Mouse (Mus musculus): ENCODE measurements at regions not wholly inside any gene's neighbourhood (a gene's known extent, or its start where the extent isn't known, plus 50 kb on each side); places are given as distances from the start of the nearest gene placed in this dataset.

GRCm38 (mm10) chr1:194032603-194033002 is 585.4 kb upstream of the Plxna2 start:
- no peak overlapping the region for H3K27ac ChIP-seq
- DNase-seq = no peak
- intact Hi-C loops (cut with DNase I) = no loop called here
- TF ChIP-seq POLR2A (IDR thresholded peaks at IDR 0.05; ENCODE audit: insufficient read depth, low read depth, low read length) (no peak), CTCF (IDR thresholded peaks at IDR 0.05) (no peak), EP300 (IDR thresholded peaks at IDR 0.05; ENCODE audit: insufficient read depth, low read depth, low read length) (no peak)
- H3K4me3 ChIP-seq = no peak overlapping the region
- no peaks in the 10 kb centered on the region for H3K36me3 ChIP-seq (ENCODE audit: control insufficient read depth, insufficient read depth, low read length)
- no peaks in the 10 kb centered on the region for H3K4me1 ChIP-seq (ENCODE audit: control insufficient read depth, insufficient read depth, low read length)
- H3K9ac ChIP-seq (ENCODE audit: low read depth, low read length) = no peak overlapping the region
- no peaks in the 10 kb centered on the region for H3K27me3 ChIP-seq (ENCODE audit: control insufficient read depth, insufficient read depth, low read length)
- 96% methylated on average over 1 of the region's 1 CpGs for WGBS
- no peaks in the 10 kb centered on the region for H3K79me2 ChIP-seq (replicated peaks; ENCODE audit: control insufficient read depth, insufficient read depth, low read length)

GRCm38 (mm10) chr1:194030651-194031228 is 587.3 kb upstream of the Plxna2 start:
- intact Hi-C loops (cut with DNase I) = no loop called here
- TF ChIP-seq EP300 (IDR thresholded peaks at IDR 0.05; ENCODE audit: insufficient read depth, low read depth, low read length) = no peak
- no peak for TF ChIP-seq CTCF (IDR thresholded peaks at IDR 0.05)
- Histone ChIP-seq H3K27me3 (ENCODE audit: control insufficient read depth, insufficient read depth, low read length) (no peaks in the 10 kb centered on the region), H3K4me1 (ENCODE audit: control insufficient read depth, insufficient read depth, low read length) (no peaks in the 10 kb centered on the region), H3K36me3 (ENCODE audit: control insufficient read depth, insufficient read depth, low read length) (no peaks in the 10 kb centered on the region), H3K79me2 (replicated peaks; ENCODE audit: control insufficient read depth, insufficient read depth, low read length) (no peaks in the 10 kb centered on the region), H3K27ac (no peak overlapping the region), H3K9ac (ENCODE audit: low read depth, low read length) (no peak overlapping the region), H3K4me3 (no peak overlapping the region)
- no peak for DNase-seq
- 73% methylated on average over 3 of the region's 3 CpGs for WGBS

- Histone ChIP-seq H3K4me1 (ENCODE audit: control insufficient read depth, insufficient read depth, low read length) (no peaks in the 10 kb centered on the region), H3K9ac (ENCODE audit: low read depth, low read length) (no peak overlapping the region), H3K4me3 (no peak overlapping the region), H3K27me3 (ENCODE audit: control insufficient read depth, insufficient read depth, low read length) (no peaks in the 10 kb centered on the region), H3K79me2 (replicated peaks; ENCODE audit: control insufficient read depth, insufficient read depth, low read length) (no peaks in the 10 kb centered on the region), H3K27ac (no peak overlapping the region), H3K36me3 (ENCODE audit: control insufficient read depth, insufficient read depth, low read length) (no peaks in the 10 kb centered on the region)
- intact Hi-C loops (cut with DNase I) = no loop called here
- 66% methylated on average over 7 of the region's 7 CpGs for WGBS
- no peak for TF ChIP-seq CTCF (IDR thresholded peaks at IDR 0.05)
- TF ChIP-seq EP300 (IDR thresholded peaks at IDR 0.05; ENCODE audit: insufficient read depth, low read depth, low read length) = no peak
- TF ChIP-seq POLR2A (IDR thresholded peaks at IDR 0.05; ENCODE audit: insufficient read depth, low read depth, low read length) = no peak
- DNase-seq = no peak
These were observed 590.9 kb upstream of the Plxna2 start for GRCm38 (mm10) chr1:194026958-194027692.

GRCm38 (mm10) chr1:194026213-194026612 is 591.8 kb upstream of the Plxna2 start:
- WGBS = 33% methylated on average over 2 of the region's 2 CpGs

GRCm38 (mm10) chr1:194019282-194019681 is 598.7 kb upstream of the Plxna2 start:
- TF ChIP-seq POLR2A (IDR thresholded peaks at IDR 0.05; ENCODE audit: insufficient read depth, low read depth, low read length) (no peak), EP300 (IDR thresholded peaks at IDR 0.05; ENCODE audit: insufficient read depth, low read depth, low read length) (no peak), CTCF (IDR thresholded peaks at IDR 0.05) (no peak)
- H3K9ac ChIP-seq (ENCODE audit: low read depth, low read length) = no peak overlapping the region
- H3K79me2 ChIP-seq (replicated peaks; ENCODE audit: control insufficient read depth, insufficient read depth, low read length) = no peaks in the 10 kb centered on the region
- H3K36me3 ChIP-seq (ENCODE audit: control insufficient read depth, insufficient read depth, low read length) = no peaks in the 10 kb centered on the region
- no peak for DNase-seq
- no peaks in the 10 kb centered on the region for H3K4me1 ChIP-seq (ENCODE audit: control insufficient read depth, insufficient read depth, low read length)
- H3K4me3 ChIP-seq = no peak overlapping the region
- intact Hi-C loops (cut with DNase I) = no loop called here
- no peaks in the 10 kb centered on the region for H3K27me3 ChIP-seq (ENCODE audit: control insufficient read depth, insufficient read depth, low read length)
- H3K27ac ChIP-seq = no peak overlapping the region

More at GRCm38 (mm10) chr1:194026213-194026612, 591.8 kb upstream of the Plxna2 start:
- H3K4me1 ChIP-seq (ENCODE audit: control insufficient read depth, insufficient read depth, low read length) = no peaks in the 10 kb centered on the region
- no peaks in the 10 kb centered on the region for H3K36me3 ChIP-seq (ENCODE audit: control insufficient read depth, insufficient read depth, low read length)
- TF ChIP-seq EP300 (IDR thresholded peaks at IDR 0.05; ENCODE audit: insufficient read depth, low read depth, low read length) (no peak), CTCF (IDR thresholded peaks at IDR 0.05) (no peak), POLR2A (IDR thresholded peaks at IDR 0.05; ENCODE audit: insufficient read depth, low read depth, low read length) (no peak)
- DNase-seq = no peak
- H3K79me2 ChIP-seq (replicated peaks; ENCODE audit: control insufficient read depth, insufficient read depth, low read length) = no peaks in the 10 kb centered on the region
- no peak overlapping the region for H3K4me3 ChIP-seq
- no peak overlapping the region for H3K27ac ChIP-seq
- H3K27me3 ChIP-seq (ENCODE audit: control insufficient read depth, insufficient read depth, low read length) = no peaks in the 10 kb centered on the region
- intact Hi-C loops (cut with DNase I) = no loop called here
- no peak overlapping the region for H3K9ac ChIP-seq (ENCODE audit: low read depth, low read length)

- WGBS = 58% methylated on average over 2 of the region's 2 CpGs
These were observed 622.1 kb upstream of the Camk1g start for GRCm38 (mm10) chr1:193992226-193992625.

More at GRCm38 (mm10) chr1:193992226-193992625, 622.1 kb upstream of the Camk1g start:
- TF ChIP-seq EP300 (IDR thresholded peaks at IDR 0.05; ENCODE audit: insufficient read depth, low read depth, low read length) = no peak
- no peak for TF ChIP-seq CTCF (IDR thresholded peaks at IDR 0.05)
- no peak for TF ChIP-seq POLR2A (IDR thresholded peaks at IDR 0.05; ENCODE audit: insufficient read depth, low read depth, low read length)
- Histone ChIP-seq H3K4me3 (no peak overlapping the region), H3K36me3 (ENCODE audit: control insufficient read depth, insufficient read depth, low read length) (no peaks in the 10 kb centered on the region), H3K79me2 (replicated peaks; ENCODE audit: control insufficient read depth, insufficient read depth, low read length) (no peaks in the 10 kb centered on the region), H3K9ac (ENCODE audit: low read depth, low read length) (no peak overlapping the region), H3K27me3 (ENCODE audit: control insufficient read depth, insufficient read depth, low read length) (no peaks in the 10 kb centered on the region), H3K4me1 (ENCODE audit: control insufficient read depth, insufficient read depth, low read length) (no peaks in the 10 kb centered on the region), H3K27ac (no peak overlapping the region)
- DNase-seq = no peak
- intact Hi-C loops (cut with DNase I) = no loop called here
